Mouse (Mus musculus): ENCODE measurements at regions not wholly inside any gene's neighbourhood (a gene's known extent, or its start where the extent isn't known, plus 50 kb on each side); places are given as distances from the start of the nearest gene placed in this dataset.

GRCm38 (mm10) chr16:63179228-63179627 lies 325.1 kb downstream of the Pros1 start:
- TF ChIP-seq POLR2A (IDR thresholded peaks at IDR 0.05; ENCODE audit: insufficient read length, low read depth) (no peak), E2F4 (IDR thresholded peaks at IDR 0.05; ENCODE audit: insufficient read depth) (no peak), USF1 (IDR thresholded peaks at IDR 0.05; ENCODE audit: low read depth) (no peak), MAX (IDR thresholded peaks at IDR 0.05; ENCODE audit: low read depth) (no peak)
